Mouse (Mus musculus): ENCODE measurements around the gene Nfyb.

Nfyb gene

DNA sequence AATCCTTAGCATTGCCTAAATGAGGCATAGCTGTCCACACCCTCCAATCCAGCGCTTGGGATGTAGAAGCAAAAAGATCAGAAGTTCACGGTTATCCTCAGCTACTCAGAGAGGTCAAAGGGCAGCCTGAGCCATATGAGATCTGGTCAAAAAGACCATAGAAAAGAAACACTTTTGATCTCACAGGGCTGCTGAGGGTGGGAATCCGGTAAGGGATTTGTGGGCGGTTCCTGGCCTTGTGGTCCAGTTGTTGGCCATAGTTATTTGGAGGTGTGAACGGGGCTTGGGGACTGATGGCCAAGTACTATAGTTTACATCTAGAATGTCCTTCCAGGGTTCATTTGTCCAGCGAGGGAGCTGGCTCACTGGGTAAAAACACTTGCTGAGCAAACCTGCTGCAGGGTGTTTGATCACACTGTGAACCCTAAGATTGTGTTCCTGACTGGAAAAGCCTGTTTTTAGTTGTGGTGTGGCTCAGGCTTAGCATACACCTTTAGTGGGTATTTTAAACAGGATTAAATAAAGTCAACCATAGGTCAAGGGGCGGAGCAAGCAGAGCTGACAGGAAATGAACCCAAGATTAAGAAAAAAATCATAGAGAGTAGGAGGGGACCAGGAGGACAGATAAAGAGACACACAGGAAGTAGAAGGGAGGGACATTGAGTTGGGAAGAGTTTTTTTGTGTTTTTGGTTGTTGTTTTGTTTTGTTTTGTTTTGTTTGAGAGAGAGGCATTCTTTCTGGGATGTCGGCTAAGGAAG, 15.0 kb upstream of the Nfyb start:
- DNase-seq = peak; percentile 19

GRCm38 (mm10) chr10:82777886-82778285, 13.9 kb upstream of the Nfyb start:
- DNase-seq = peak; percentile 24

- DNase-seq = no peak
Measured at GRCm38 (mm10) chr10:82777075-82777474, 13.1 kb upstream of the Nfyb start.

- no peak for DNase-seq
Measured at GRCm38 (mm10) chr10:82774841-82775240, 10.9 kb upstream of the Nfyb start.

- DNase-seq = no peak
Measured at GRCm38 (mm10) chr10:82771595-82772170, 7.7 kb upstream of the Nfyb start.

- no peak for DNase-seq
Measured at GRCm38 (mm10) chr10:82770713-82771112, 6.8 kb upstream of the Nfyb start.

DNA sequence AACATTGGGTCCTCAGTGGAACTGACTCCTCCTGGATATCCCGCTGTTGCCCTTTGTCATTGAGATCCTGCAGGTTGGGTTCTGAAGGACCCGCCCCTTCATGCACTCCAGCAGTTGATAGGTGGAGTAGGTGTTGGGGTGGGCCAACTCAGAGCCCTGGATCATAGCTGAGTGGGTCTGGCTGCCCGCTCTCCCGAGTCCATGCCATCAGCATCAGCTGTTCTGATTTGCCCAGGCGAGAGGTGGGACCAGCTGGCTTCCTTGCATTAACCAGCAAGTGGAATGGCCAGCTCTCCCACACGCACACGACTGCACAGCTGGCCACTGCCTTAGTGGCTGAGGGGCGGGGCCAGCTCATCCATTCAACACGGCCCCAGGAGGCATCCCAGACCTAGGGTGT, 5.0 kb upstream of the Nfyb start:
- DNase-seq = peak; percentile 16

DNA sequence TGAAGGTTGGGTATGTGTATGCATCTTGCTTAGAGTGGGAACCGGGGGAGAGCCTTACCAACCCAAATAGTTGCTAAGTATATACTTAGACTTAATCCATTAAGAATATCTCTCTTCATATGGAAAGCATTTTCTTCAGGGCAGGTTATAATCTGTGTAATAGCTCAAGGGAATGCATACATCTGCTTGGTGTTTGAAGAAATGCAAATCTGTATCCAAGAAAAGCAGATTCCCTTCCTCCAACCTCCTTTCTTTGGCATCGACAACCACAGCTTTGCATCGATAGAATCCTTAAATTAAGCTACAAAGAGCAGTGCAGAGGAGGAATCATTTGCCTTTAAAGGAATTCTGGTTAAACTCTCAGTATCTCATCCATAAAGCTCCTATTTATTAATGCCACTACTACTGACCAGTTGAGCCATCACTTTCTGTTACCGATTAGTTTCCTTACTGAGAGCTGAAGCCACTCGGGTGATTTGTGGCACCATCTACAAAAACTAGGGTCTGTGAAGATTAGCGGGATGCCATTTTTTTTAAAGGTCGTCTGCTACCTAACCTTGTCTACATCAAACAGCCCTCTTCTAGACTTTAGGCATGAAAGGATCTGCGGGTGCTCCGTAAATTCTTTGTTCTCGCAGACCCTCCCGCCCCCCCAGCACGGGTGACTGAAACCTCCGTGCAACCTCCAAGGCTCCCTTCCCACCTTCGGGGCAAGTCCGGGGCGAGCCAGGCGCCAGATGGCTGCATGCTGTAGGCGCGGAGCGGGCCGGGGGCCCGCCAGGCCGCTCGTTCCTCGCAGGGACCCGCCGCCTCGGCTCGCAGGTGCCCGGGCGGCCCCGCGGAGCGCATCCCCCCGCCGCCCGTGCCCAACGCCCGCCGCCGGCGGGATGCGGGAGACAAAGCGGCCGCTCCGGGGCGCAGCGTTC, 925 bp downstream of the Nfyb start:
- peak; percentile 62 for DNase-seq

GRCm38 (mm10) chr10:82761037-82761811, 2.7 kb downstream of the Nfyb start:
- no peak for DNase-seq

DNA sequence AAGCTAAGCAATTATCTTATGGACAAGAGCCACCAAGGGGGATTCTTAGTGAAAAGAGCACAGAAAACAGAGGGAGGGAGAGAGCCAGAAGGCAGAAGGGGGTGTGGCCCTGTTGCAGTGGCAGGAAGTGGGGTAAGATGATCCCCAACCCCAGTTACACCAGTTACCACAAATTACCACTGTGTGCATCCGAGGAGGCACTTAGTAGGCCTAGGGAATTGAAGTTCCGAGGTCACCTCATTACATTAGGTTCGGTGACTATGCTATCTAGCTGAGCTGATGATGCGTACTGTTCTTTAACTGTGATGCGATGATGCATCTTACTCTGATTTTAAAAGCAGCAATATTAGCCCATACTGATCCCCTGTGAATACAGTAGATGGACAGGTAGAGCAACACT, 4.2 kb downstream of the Nfyb start:
- no peak for DNase-seq

GRCm38 (mm10) chr10:82758878-82759277, 5.1 kb downstream of the Nfyb start:
- no peak for DNase-seq

GRCm38 (mm10) chr10:82758368-82758767, 5.6 kb downstream of the Nfyb start:
- DNase-seq = no peak

DNA sequence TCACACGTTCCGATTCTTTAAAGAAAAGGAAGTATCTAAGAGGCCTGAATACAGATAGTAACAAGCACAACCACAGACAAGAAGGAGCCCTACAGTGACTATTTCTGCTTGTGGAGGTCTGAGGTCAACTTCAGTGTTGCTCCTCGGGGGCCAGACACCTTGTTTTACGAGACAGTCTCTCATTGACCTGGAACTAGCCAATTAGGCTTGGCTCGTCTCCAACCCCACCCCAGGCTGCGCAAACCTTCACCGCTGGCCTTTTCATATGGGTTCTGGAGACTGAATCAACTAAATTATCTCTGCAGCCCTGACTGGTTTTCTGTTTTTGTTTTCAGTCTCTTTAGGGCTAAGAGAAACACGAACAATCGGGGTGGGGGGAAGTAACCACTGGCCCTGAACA, 6.6 kb downstream of the Nfyb start:
- DNase-seq = no peak

- no peak for DNase-seq
Measured at GRCm38 (mm10) chr10:82756466-82756865, 7.5 kb downstream of the Nfyb start.

- DNase-seq = no peak
Measured at GRCm38 (mm10) chr10:82755213-82755890, 8.6 kb downstream of the Nfyb start.

DNA sequence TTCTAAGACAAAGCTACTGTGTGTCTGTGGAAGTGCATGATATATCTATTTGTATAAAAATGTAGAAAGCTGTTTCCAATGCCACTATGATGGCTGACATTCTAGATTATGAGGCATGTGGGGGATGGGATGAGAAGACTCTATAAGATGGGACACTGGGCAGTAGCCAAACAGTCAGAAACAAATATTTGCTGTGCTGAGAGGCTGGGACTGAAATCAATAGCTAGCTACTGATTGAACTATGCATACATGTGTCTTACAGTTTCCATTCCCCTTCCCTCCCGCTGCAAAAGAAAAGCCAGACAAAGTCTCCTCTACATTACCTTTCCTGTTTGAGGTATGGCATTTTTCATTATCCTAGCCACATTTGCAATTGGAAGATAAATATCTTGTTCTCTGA, 9.3 kb downstream of the Nfyb start:
- DNase-seq = no peak

DNA sequence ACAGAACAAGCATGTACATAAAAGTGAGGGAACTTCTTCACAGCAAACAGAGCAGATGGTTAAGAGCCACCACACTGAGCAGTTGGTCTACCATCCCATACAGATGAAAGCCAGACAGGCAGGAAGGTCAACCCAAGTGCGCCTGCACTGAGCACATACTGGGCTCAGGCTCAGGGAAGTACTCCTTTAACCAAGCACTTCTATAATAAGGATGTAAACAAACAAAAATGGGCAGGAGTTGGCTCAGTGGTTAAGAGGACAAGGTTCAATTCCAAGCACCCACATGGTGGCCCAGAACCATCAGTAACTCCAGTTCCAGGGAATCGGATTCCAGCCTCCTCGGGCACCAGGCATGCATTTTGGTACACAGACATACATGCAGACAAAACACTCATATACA, 11.0 kb downstream of the Nfyb start:
- no peak for DNase-seq

- DNase-seq = no peak
Measured at GRCm38 (mm10) chr10:82750778-82751177, 13.2 kb downstream of the Nfyb start.

DNA sequence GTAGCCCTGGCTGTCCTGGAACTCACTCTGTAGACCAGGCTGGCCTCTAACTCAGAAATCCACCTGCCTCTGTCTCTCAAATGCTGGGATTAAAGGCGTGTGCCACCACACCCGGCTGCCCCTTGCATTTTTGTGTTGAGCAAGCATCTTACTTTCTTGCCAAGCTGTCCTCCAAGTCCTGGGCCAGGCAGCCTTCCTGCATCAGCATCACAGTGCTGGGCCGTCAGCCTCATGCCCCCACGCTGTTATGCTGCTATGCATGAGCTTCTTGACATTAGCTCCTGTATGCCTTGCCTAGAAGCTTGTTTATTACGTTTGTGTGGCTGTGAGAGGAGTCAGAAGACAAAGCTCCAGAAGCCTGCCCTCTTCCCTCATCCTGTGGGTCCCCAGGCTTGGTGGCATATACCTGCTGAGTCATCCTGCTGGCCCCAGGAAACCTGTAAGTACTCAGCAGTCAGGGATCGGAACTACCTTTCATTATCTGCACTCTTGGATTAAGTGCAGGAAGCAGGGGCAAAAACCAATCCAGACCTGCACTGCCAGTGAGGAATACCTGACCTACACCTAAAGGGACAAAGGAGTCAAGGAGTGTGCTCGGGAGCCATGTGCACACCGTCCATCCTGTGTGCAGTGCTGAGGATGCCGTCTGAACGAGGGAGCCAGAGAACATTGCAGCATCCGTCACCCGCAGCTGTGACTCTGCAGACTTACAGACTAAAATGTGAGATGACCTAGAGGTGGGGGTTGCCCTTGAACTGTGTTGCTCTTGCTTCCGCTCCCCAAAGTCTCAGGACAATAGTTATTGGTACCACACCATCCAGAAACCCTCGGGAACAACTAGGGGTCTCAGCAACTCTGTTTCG, 16.7 kb downstream of the Nfyb start:
- no peak for DNase-seq

- DNase-seq = no peak
Measured at GRCm38 (mm10) chr10:82745301-82745700, 18.6 kb downstream of the Nfyb start.

DNA sequence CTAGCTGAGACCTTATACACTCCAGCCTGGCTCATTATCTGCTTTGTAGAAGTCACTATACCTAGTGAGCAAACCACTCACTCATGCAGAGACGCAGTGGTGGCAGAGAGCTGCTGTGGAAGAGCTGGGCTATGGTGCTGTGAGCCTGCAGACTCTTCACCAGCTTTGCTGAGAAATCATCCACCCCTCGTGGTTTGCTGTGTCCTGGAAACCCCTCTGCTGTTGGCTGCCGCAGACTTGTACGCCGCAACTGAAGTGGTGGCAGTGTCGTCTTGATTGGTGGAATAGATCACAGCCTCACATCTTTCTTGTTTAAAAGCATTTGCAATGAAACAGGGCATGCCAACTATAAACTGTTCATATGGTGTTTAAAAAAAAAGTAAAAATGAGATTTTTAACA, 19.6 kb downstream of the Nfyb start:
- no peak for DNase-seq
